Mouse (Mus musculus) gastrocnemius, postnatal 36 days (tissue): ENCODE measurements around the gene Pdlim7. TPM values are rescaled to one million over a fixed set of nuclear protein-coding genes. Genes with fewer than 3 reads are reported as not detected.

Experiments
- DNase-seq, 2 experiments: peaks; one replicate each; pipeline ENCODE4 v3.0.0; 2022
- intact Hi-C: fragments of 180-260 bp; cut with DNase I; formaldehyde crosslinking; loops from one replicate; pipeline ENCODE4 v1.15.1; 2025
- total RNA-seq, 2 experiments: library from RNA; stranded (reverse); gene quantifications; 2 replicates each; pipeline ENCODE4 v1.2.3; 2021

Pdlim7 gene
- total RNA-seq, 2 experiments from 2014 or later: 605 to 719 TPM

- intact Hi-C loops: no loop called here
- DNase-seq: no peak
Observed at GRCm38 (mm10) chr13:55494257-55494656, 19.2 kb downstream of the Pdlim7 start.

- intact Hi-C loops: no loop called here
- no peak for DNase-seq
Observed at GRCm38 (mm10) chr13:55487578-55488498, 25.6 kb downstream of the Pdlim7 start, which contains the start of gene Dbn1. Gene Dbn1, minus strand, starts transcription at chr13:55488111.

GRCm38 (mm10) chr13:55486916-55487577 is 26.4 kb downstream of the Pdlim7 start:
- no peak for DNase-seq

GRCm38 (mm10) chr13:55486029-55486794 is 27.3 kb downstream of the Pdlim7 start:
- peak in 1 of 2 experiments; percentile 46 for DNase-seq
- intact Hi-C loops: no loop called here

More at GRCm38 (mm10) chr13:55486916-55487577, 26.4 kb downstream of the Pdlim7 start:
- intact Hi-C loops: no loop called here

- no peak for DNase-seq
- intact Hi-C loops: no loop called here
Observed at GRCm38 (mm10) chr13:55484520-55485088, 28.9 kb downstream of the Pdlim7 start.

- no peak for DNase-seq
- intact Hi-C loops: no loop called here
Observed at GRCm38 (mm10) chr13:55483593-55483992, 29.9 kb downstream of the Pdlim7 start.

GRCm38 (mm10) chr13:55483071-55483470 is 30.4 kb downstream of the Pdlim7 start:
- intact Hi-C loops: no loop called here
- DNase-seq: no peak

- intact Hi-C loops: no loop called here
- DNase-seq: no peak
Observed at GRCm38 (mm10) chr13:55482542-55482941, 30.9 kb downstream of the Pdlim7 start.

GRCm38 (mm10) chr13:55479929-55480328 is 33.5 kb downstream of the Pdlim7 start:
- DNase-seq: no peak
- intact Hi-C loops: no loop called here

GRCm38 (mm10) chr13:55479008-55479407 is 34.5 kb downstream of the Pdlim7 start:
- no peak for DNase-seq
- intact Hi-C loops: no loop called here

- DNase-seq: no peak
- intact Hi-C loops: no loop called here
Observed at GRCm38 (mm10) chr13:55478036-55478435, 35.4 kb downstream of the Pdlim7 start.

- intact Hi-C loops: no loop called here
- no peak for DNase-seq
Observed at GRCm38 (mm10) chr13:55477492-55477891, 36.0 kb downstream of the Pdlim7 start.

- DNase-seq: no peak
- intact Hi-C loops: no loop called here
Observed at GRCm38 (mm10) chr13:55476256-55476655, 37.2 kb downstream of the Pdlim7 start.

GRCm38 (mm10) chr13:55475750-55476149 is 37.7 kb downstream of the Pdlim7 start:
- DNase-seq: no peak
- intact Hi-C loops: loop anchor here (2.0 kb wide), 1 partner anchor 39 kb away; no protein-coding TSS in a partner anchor

- intact Hi-C loops: loop anchor here (2.0 kb wide), 1 partner anchor 40 kb away; no protein-coding TSS in a partner anchor
- DNase-seq: no peak
Observed at GRCm38 (mm10) chr13:55474621-55475069, 38.8 kb downstream of the Pdlim7 start.

- intact Hi-C loops: loop anchor here (2.0 kb wide), 1 partner anchor 41 kb away; no protein-coding TSS in a partner anchor
- no peak for DNase-seq
Observed at GRCm38 (mm10) chr13:55473961-55474360, 39.5 kb downstream of the Pdlim7 start.

GRCm38 (mm10) chr13:55473076-55473831 is 40.2 kb downstream of the Pdlim7 start:
- no peak for DNase-seq
- intact Hi-C loops: no loop called here

GRCm38 (mm10) chr13:55472132-55473022 is 41.1 kb downstream of the Pdlim7 start:
- DNase-seq: peak in 1 of 2 experiments; percentile 41
- intact Hi-C loops: no loop called here

- DNase-seq: no peak
- intact Hi-C loops: no loop called here
Observed at GRCm38 (mm10) chr13:55471819-55472131, 41.7 kb downstream of the Pdlim7 start.
